Mouse (Mus musculus) ES-E14 (cell line): ENCODE data around the gene H2-T24. TPM values are rescaled to one million over a fixed set of nuclear protein-coding genes. Genes with fewer than 3 reads are reported as not detected.
"Not testable (repeated sequence)": the region's sequence is repeated elsewhere in the genome, so short reads cannot be mapped to it uniquely, and the experiment has no call there.

Source experiments
- DNase-seq: peaks from one replicate; pipeline ENCODE4 v3.0.0-alpha.2; 2013; ENCODE audit warnings: low read depth, low spot score
- H3K27ac ChIP-seq: 2 replicates; pipeline ENCODE4 v1.5.1; 2012; ENCODE audit warnings: low read depth, mild to moderate bottlenecking, low read length, moderate library complexity, mixed read lengths; ENCODE audit not compliant: poor library complexity, insufficient read depth, severe bottlenecking
- H3K36me3 ChIP-seq: 2 replicates; pipeline ENCODE4 v1.6.1; 2012; ENCODE audit warnings: mild to moderate bottlenecking, low read length, moderate library complexity, mixed read lengths; ENCODE audit not compliant: control insufficient read depth, poor library complexity, insufficient read depth, severe bottlenecking
- H3K4me1 ChIP-seq, 2 experiments: fragments of 150-350 bp in 1 of 2; sonication (generic) in 1 of 2; 2 replicates each; pipeline ENCODE4 v1.6.1; 2012; ENCODE audit warnings: low read length in 2 of 2, mild to moderate bottlenecking in 1 of 2, mixed read lengths in 1 of 2; ENCODE audit not compliant: control insufficient read depth in 2 of 2, insufficient read depth in 2 of 2, poor library complexity in 1 of 2
- H3K4me3 ChIP-seq, 2 experiments: fragments of 150-350 bp in 1 of 2; sonication (generic) in 1 of 2; 2 replicates each; pipeline ENCODE4 v1.5.1; 2012; ENCODE audit warnings: low read length in 2 of 2, low read depth in 1 of 2, mild to moderate bottlenecking in 1 of 2, mixed read lengths in 1 of 2; ENCODE audit not compliant: insufficient read depth in 1 of 2, poor library complexity in 1 of 2, severe bottlenecking in 1 of 2
- H3K9ac ChIP-seq: 2 replicates; pipeline ENCODE4 v1.6.1; 2012; ENCODE audit warnings: low read depth, mild to moderate bottlenecking, low read length, mixed read lengths; ENCODE audit not compliant: poor library complexity, insufficient read depth, severe bottlenecking
- H3K9me3 ChIP-seq: fragments of 150-350 bp; sonication (generic); 2 replicates; pipeline ENCODE4 v1.6.1; 2012; ENCODE audit warnings: low read depth, mild to moderate bottlenecking, low read length; ENCODE audit not compliant: control insufficient read depth, insufficient read depth
- CHD2 ChIP-seq: IDR thresholded peaks from 2 replicates; pipeline ENCODE4 v1.6.1; 2014; ENCODE audit warnings: mild to moderate bottlenecking, low read depth, low read length, inconsistent platforms
- MAFK ChIP-seq: IDR thresholded peaks from 2 replicates; pipeline ENCODE4 v1.6.1; 2014; ENCODE audit warnings: mild to moderate bottlenecking, low read depth, low read length, inconsistent platforms; ENCODE audit not compliant: insufficient read depth
- in situ Hi-C, 2 experiments: fragments of 600-800 bp; cut with MboI; formaldehyde crosslinking; loops; one replicate each; pipeline ENCODE4 v1.15.1; 2025; ENCODE audit warnings: low sequenced_read_pairs in 2 of 2, inconsistent platforms in 1 of 2; ENCODE audit not compliant: unreplicated experiment in 2 of 2
- total RNA-seq: library from RNA; depleted of rRNA; stranded (reverse); fragments of 300-350 nt; gene quantifications from 2 replicates; pipeline ENCODE4 v1.2.3, GENCODE M21; 2012

The H2-T24 gene
- total RNA-seq, 1 experiment, result not detected

DNA sequence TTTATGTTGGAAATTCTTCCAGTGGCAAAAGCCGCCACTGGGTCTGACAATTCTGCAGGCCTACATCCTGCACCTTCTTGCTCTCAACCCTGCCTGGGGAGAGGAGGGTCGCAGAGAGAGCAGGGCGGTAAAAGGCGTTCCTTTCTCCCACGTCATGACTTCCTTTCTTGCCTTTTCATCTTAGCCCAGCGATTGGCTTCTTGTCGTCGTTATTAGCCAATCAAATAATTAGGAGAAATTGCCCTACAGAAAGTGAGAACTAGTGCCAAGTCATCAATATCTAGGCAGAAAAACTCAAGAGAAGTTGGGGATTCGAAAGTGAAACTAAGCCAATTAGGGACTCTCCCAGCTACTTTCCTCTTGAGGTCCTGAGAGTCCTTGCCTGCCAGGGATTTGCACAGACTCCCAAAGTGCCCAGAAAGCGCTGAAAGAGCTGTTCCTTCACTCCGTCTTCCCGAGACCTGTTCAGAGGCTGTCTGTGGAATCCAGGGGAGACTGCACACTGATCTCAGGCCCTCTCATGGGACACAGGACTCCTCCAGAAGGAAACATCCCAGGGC, 22.3 kb upstream of the H2-T24 start, which contains the start of the genes H2-T22 and Gm6034:
H2-T22 (minus strand) TSS at position 138 of the 560 bp plus-strand sequence.
Gm6034 (plus strand) TSS at position 352 of the 560 bp plus-strand sequence.
- H3K27ac ChIP-seq, H3K9me3 ChIP-seq, H3K36me3 ChIP-seq, DNase-seq, in situ Hi-C loops, H3K4me1 ChIP-seq: not testable (repeated sequence)
- Histone ChIP-seq H3K4me3 (peak within 1 kb of the TSS; percentile 17 to 47; a peak in 1 of 4 replicates), H3K9ac (peak within 1 kb of the TSS; percentile 70; the same call in 1 of the 2 replicates)
- peak; percentile 67 for TF ChIP-seq MAFK
- TF ChIP-seq CHD2, result peak; percentile 79

- H3K27ac ChIP-seq, H3K9me3 ChIP-seq, H3K4me1 ChIP-seq, in situ Hi-C loops, H3K36me3 ChIP-seq, DNase-seq: not testable (repeated sequence)
- peak overlapping the region in 1 of 2 experiments; percentile 47; a peak in 1 of 4 replicates for H3K4me3 ChIP-seq
- peak overlapping the region; percentile 70; the same call in 1 of the 2 replicates for H3K9ac ChIP-seq
These were observed 21.7 kb upstream of the H2-T24 start for GRCm38 (mm10) chr17:36042055-36042454.

DNA sequence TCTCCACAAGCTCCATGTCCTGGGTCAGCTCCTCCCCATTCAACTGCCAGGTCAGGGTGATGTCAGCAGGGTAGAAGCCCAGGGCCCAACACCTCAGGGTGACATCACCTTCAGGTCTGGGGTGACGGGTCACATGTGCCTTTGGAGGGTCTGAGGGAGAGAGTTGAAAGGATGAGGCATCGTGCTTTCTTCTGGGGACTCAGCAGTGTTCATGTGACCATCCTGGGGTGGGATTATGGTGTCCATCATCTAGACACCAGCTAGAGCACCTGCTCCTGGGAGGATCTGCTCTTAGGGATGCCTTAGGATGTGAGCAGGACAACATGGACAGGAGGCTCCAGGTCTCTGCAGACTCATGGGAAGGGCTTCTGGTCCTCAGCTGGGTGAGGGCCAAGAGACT, 20.2 kb upstream of the H2-T24 start:
- H3K4me1 ChIP-seq, H3K4me3 ChIP-seq, H3K9ac ChIP-seq, in situ Hi-C loops, H3K9me3 ChIP-seq, DNase-seq, H3K27ac ChIP-seq, H3K36me3 ChIP-seq: not testable (repeated sequence)

DNA sequence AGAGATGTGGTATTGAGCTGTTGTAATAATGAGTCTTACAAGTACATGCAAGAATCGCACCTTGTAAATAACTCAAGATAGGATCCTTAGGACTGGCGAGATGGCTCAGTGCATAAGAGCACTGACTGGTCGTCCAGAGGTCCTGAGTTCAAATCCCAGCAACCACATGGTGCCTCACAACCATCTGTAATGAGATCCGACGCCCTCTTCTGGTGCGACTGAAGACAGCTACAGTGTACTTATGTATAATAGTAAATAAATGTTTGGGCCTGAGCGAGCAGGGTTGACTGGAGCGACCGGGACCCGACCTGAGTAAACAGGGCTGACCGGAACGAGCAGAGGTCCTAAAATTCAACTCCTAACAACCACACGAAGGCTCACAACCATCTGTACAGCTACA, 15.8 kb upstream of the H2-T24 start:
- H3K9ac ChIP-seq, H3K4me3 ChIP-seq, in situ Hi-C loops, H3K27ac ChIP-seq, H3K4me1 ChIP-seq, H3K9me3 ChIP-seq, DNase-seq, H3K36me3 ChIP-seq: not testable (repeated sequence)

GRCm38 (mm10) chr17:36035010-36035638, 14.8 kb upstream of the H2-T24 start:
- H3K27ac ChIP-seq, H3K9ac ChIP-seq, H3K36me3 ChIP-seq, in situ Hi-C loops, H3K9me3 ChIP-seq, DNase-seq, H3K4me3 ChIP-seq, H3K4me1 ChIP-seq: not testable (repeated sequence)

DNA sequence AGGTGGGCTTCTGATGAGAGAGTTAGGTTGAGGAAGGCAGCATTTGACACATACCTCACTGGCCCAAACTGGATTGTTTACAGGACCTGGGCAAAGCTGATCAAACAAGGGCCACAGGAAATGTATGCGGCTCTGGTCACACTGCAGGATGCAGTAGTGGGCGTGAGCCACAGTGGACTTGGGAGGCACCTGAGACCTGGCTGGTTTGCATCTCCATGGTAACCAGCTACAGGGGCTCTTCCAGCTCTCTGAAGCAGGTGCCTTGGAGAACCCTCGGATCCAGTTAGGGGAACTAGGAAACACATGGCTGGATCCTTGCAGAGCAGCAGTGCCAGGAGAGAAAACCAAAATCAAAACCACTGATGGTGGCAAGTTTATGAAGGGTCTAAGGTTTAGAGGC, 14.2 kb upstream of the H2-T24 start:
- H3K4me3 ChIP-seq, H3K36me3 ChIP-seq, DNase-seq, in situ Hi-C loops, H3K4me1 ChIP-seq, H3K9me3 ChIP-seq, H3K9ac ChIP-seq, H3K27ac ChIP-seq: not testable (repeated sequence)

- H3K9me3 ChIP-seq, in situ Hi-C loops, H3K27ac ChIP-seq, H3K4me1 ChIP-seq, H3K36me3 ChIP-seq, DNase-seq: not testable (repeated sequence)
- H3K9ac ChIP-seq, result peak within 1 kb of the TSS; percentile 34; the same call in 1 of the 2 replicates
- peak within 1 kb of the TSS; percentile 62 for H3K4me3 ChIP-seq
These were observed 12.1 kb upstream of the H2-T24 start, which contains the start of gene H2-T23 for GRCm38 (mm10) chr17:36032351-36032875. Gene H2-T23, minus strand, starts transcription at chr17:36032855.
